Comparison of ENCODE assay signal across 19 mouse cellular contexts in genomic region chr4:62999916-63000315, GRCm38 (mm10). TPM values are rescaled to one million over a fixed set of nuclear protein-coding genes. Genes with fewer than 3 reads are reported as not detected.
DNase-seq lines count a peak whose midpoint lies in the region; ATAC-seq and TF ChIP-seq lines count a peak whose summit lies in the region.
"Had no signal": no experiment of that assay in that cellular context is flagged by ENCODE, and none has a peak within 500 bp of the region (broad histone marks: within the 10 kb centered on the region; RNA-seq: fewer than 3 reads in every experiment).

No protein-coding gene starts in this region.

- no peak overlapping the region for H3K4me3 ChIP-seq in embryonic facial prominence, embryonic 15.5 days (replicated peaks)
- no peak overlapping the region for H3K4me3 ChIP-seq in embryonic facial prominence, embryonic 10.5 days
- no peak overlapping the region for H3K4me3 ChIP-seq in heart, embryonic 15.5 days
- no peak overlapping the region for H3K4me3 ChIP-seq in liver, adult 2 months (ENCODE audit: insufficient read depth, low read depth, low read length)
- no peak overlapping the region for H3K4me3 ChIP-seq in stomach, embryonic 15.5 days (replicated peaks)
- no peak overlapping the region for H3K4me3 ChIP-seq in stomach, postnatal 0 days (ENCODE audit: low read depth, low read length)
- H3K4me3 ChIP-seq: limb, embryonic 13.5 days; midbrain, embryonic 10.5 days; myocyte had no signal

- 0 out of 2 replicates have a peak, but pooled peaks cover 4% of the 10 kb centered on the region for H3K36me3 ChIP-seq in embryonic facial prominence, embryonic 15.5 days
- H3K36me3 ChIP-seq in embryonic facial prominence, embryonic 10.5 days (replicated peaks), result peaks cover 37% of the 10 kb centered on the region
- no peaks in the 10 kb centered on the region for H3K36me3 ChIP-seq in heart, embryonic 15.5 days
- H3K36me3 ChIP-seq in liver, adult 2 months (ENCODE audit: control insufficient read depth, insufficient read depth, low read length), result no peaks in the 10 kb centered on the region
- H3K36me3 ChIP-seq in stomach, embryonic 15.5 days, result no peaks in the 10 kb centered on the region
- H3K36me3 ChIP-seq in stomach, postnatal 0 days (ENCODE audit: control insufficient read depth, insufficient read depth, low read length), result no peaks in the 10 kb centered on the region; the same call in 1 of the 2 replicates
- H3K36me3 ChIP-seq: G1E had no signal

- ATAC-seq in embryonic facial prominence, embryonic 15.5 days (ENCODE audit: insufficient number of reproducible peaks, low FRiP score, low TSS enrichment, low read depth), result no peak
- ATAC-seq in heart, embryonic 15.5 days (replicated peaks; ENCODE audit: insufficient number of reproducible peaks, insufficient read depth, low FRiP score, low read depth), result no peak
- no peak for ATAC-seq in stomach, embryonic 15.5 days (ENCODE audit: insufficient read depth, low FRiP score, low read depth)
- no peak for ATAC-seq in stomach, postnatal 0 days (ENCODE audit: low FRiP score, low TSS enrichment)
- ATAC-seq: CD4-positive, CD25-positive, alpha-beta regulatory T cell, adult 4 months had no signal

- TF ChIP-seq EP300 in stomach, postnatal 0 days (optimal IDR thresholded peaks at IDR 0.05), result no peak

- H3K4me2 ChIP-seq in embryonic facial prominence, embryonic 15.5 days (replicated peaks), result no peak overlapping the region
- H3K4me2 ChIP-seq in heart, embryonic 15.5 days, result no peak overlapping the region
- H3K4me2 ChIP-seq in stomach, embryonic 15.5 days, result no peak overlapping the region
- H3K4me2 ChIP-seq in stomach, postnatal 0 days (replicated peaks; ENCODE audit: low read depth), result no peak overlapping the region
- H3K4me2 ChIP-seq: limb, embryonic 13.5 days had no signal

- no peaks in the 10 kb centered on the region for H3K79me2 ChIP-seq in liver, adult 2 months (ENCODE audit: control insufficient read depth, insufficient read depth, low read length)

- H3K9ac ChIP-seq in embryonic facial prominence, embryonic 15.5 days, result no peak overlapping the region
- no peak overlapping the region for H3K9ac ChIP-seq in heart, embryonic 15.5 days
- H3K9ac ChIP-seq in liver, adult 2 months (ENCODE audit: low read depth, low read length), result no peak overlapping the region
- H3K9ac ChIP-seq in stomach, embryonic 15.5 days, result no peak overlapping the region
- no peak overlapping the region for H3K9ac ChIP-seq in stomach, postnatal 0 days (ENCODE audit: low read length)
- H3K9ac ChIP-seq: limb, embryonic 13.5 days had no signal

- H3K27ac ChIP-seq in embryonic facial prominence, embryonic 15.5 days (replicated peaks), result 0 out of 2 replicates have a peak overlapping the region, but pooled peaks have one; percentile 87
- H3K27ac ChIP-seq in embryonic facial prominence, embryonic 10.5 days (replicated peaks), result no peak overlapping the region
- peak overlapping the region; percentile 93 for H3K27ac ChIP-seq in heart, embryonic 15.5 days
- no peak overlapping the region for H3K27ac ChIP-seq in liver, adult 2 months (replicated peaks; ENCODE audit: insufficient read depth, low read depth, low read length)
- 0 out of 2 replicates have a peak overlapping the region, but pooled peaks have one; percentile 6 for H3K27ac ChIP-seq in stomach, embryonic 15.5 days
- H3K27ac ChIP-seq in stomach, postnatal 0 days (replicated peaks), result no peak overlapping the region
- H3K27ac ChIP-seq: midbrain, embryonic 10.5 days had no signal

- no peak for TF ChIP-seq POLR2A in liver, adult 2 months (IDR thresholded peaks at IDR 0.05; ENCODE audit: extremely low read depth, insufficient read depth, low read length)

- 77% methylated on average over 7 of the region's 7 CpGs for WGBS in embryonic facial prominence, embryonic 15.5 days
- 88% methylated on average over 7 of the region's 7 CpGs for WGBS in embryonic facial prominence, embryonic 10.5 days
- WGBS in heart, embryonic 15.5 days, result 50% methylated on average over 7 of the region's 7 CpGs
- WGBS in liver, adult 2 months, result 25% methylated on average over 7 of the region's 7 CpGs
- WGBS in stomach, embryonic 15.5 days, result 68% methylated on average over 7 of the region's 7 CpGs
- 64% methylated on average over 7 of the region's 7 CpGs for WGBS in stomach, postnatal 0 days

- H3K9me3 ChIP-seq in embryonic facial prominence, embryonic 15.5 days (replicated peaks), result no peaks in the 10 kb centered on the region
- peaks cover 4% of the 10 kb centered on the region; the same call in 1 of the 2 replicates for H3K9me3 ChIP-seq in embryonic facial prominence, embryonic 10.5 days
- H3K9me3 ChIP-seq in heart, embryonic 15.5 days (replicated peaks), result no peaks in the 10 kb centered on the region
- no peaks in the 10 kb centered on the region for H3K9me3 ChIP-seq in stomach, embryonic 15.5 days
- H3K9me3 ChIP-seq in stomach, postnatal 0 days (ENCODE audit: control insufficient read depth, low read length), result no peaks in the 10 kb centered on the region

- no peak for TF ChIP-seq CTCF in liver, adult 2 months (IDR thresholded peaks at IDR 0.05; ENCODE audit: low read depth, low read length)
- TF ChIP-seq CTCF in stomach, postnatal 0 days (IDR thresholded peaks at IDR 0.05; ENCODE audit: low read depth), result no peak

- no peaks in the 10 kb centered on the region for H3K27me3 ChIP-seq in embryonic facial prominence, embryonic 15.5 days
- H3K27me3 ChIP-seq in embryonic facial prominence, embryonic 10.5 days (replicated peaks; ENCODE audit: low read depth, poor library complexity, severe bottlenecking), result no peaks in the 10 kb centered on the region
- no peaks in the 10 kb centered on the region for H3K27me3 ChIP-seq in heart, embryonic 15.5 days
- H3K27me3 ChIP-seq in liver, adult 2 months (ENCODE audit: control insufficient read depth, insufficient read depth, low read length), result no peaks in the 10 kb centered on the region
- H3K27me3 ChIP-seq in stomach, embryonic 15.5 days (replicated peaks), result no peaks in the 10 kb centered on the region
- H3K27me3 ChIP-seq in stomach, postnatal 0 days (ENCODE audit: control insufficient read depth, insufficient read depth, low read length), result no peaks in the 10 kb centered on the region
- H3K27me3 ChIP-seq: limb, embryonic 13.5 days had no signal

- H3K4me1 ChIP-seq in embryonic facial prominence, embryonic 15.5 days, result peaks cover 39% of the 10 kb centered on the region
- H3K4me1 ChIP-seq in embryonic facial prominence, embryonic 10.5 days, result peaks cover 25% of the 10 kb centered on the region
- H3K4me1 ChIP-seq in heart, embryonic 15.5 days (replicated peaks), result peaks cover 42% of the 10 kb centered on the region
- H3K4me1 ChIP-seq in liver, adult 2 months (ENCODE audit: control insufficient read depth, insufficient read depth, low read length), result peaks cover 4% of the 10 kb centered on the region; the same call in 1 of the 2 replicates
- H3K4me1 ChIP-seq in stomach, embryonic 15.5 days, result peaks cover 34% of the 10 kb centered on the region
- peaks cover 20% of the 10 kb centered on the region; the same call in 1 of the 2 replicates for H3K4me1 ChIP-seq in stomach, postnatal 0 days (replicated peaks; ENCODE audit: control insufficient read depth, insufficient read depth)

- no peak for DNase-seq in embryonic facial prominence, embryonic 10.5 days (ENCODE audit: low spot score)
- no peak for DNase-seq in heart, adult 18-20 months
- DNase-seq in liver, adult 2 months (ENCODE audit: extremely low read depth, low read depth, low spot score), result peak; percentile 7
- DNase-seq in liver, result no peak
- no peak for DNase-seq in stomach, postnatal 0 days (ENCODE audit: low spot score)
- DNase-seq: cerebellum, postnatal 10 days; gastrocnemius, postnatal 25 days; kidney, adult 18-20 months; kidney, postnatal 4 days; lung, postnatal 4 days; right cerebral cortex, postnatal 4 days had no signal

RNA-seq across cellular contexts. Expression of gene Zfp618, which starts 34.5 kb away (rescaled TPM):
- 16.6 and 22.7 TPM in 2 replicates for polyA plus RNA-seq in embryonic facial prominence, embryonic 15.5 days (2015; fragmentation: Nextera tagmentation; extraction: Ambion mirVana)
- 23.0 and 26.9 TPM in 2 replicates for polyA plus RNA-seq in embryonic facial prominence, embryonic 10.5 days (2016; fragmentation: Nextera tagmentation; extraction: Ambion mirVana)
- 7.6 and 11.9 TPM in 2 replicates for polyA plus RNA-seq in heart, embryonic 15.5 days (2015; fragmentation: Nextera tagmentation; extraction: Ambion mirVana)
- under 1 TPM; 0.20 to 0.23 TPM for total RNA-seq in heart, adult 18-20 months (2021)
- total RNA-seq in liver, adult 2 months (2014; rRNA removed), result 0.18 and 0.47 TPM in 2 replicates
- polyA plus RNA-seq in liver, adult 2 months (2012; rRNA removed), result 0.29 and 0.73 TPM in 2 replicates
- polyA plus RNA-seq in stomach, embryonic 15.5 days (2015; fragmentation: Nextera tagmentation; extraction: Ambion mirVana), result 17.0 and 21.2 TPM in 2 replicates
- polyA plus RNA-seq in stomach, postnatal 0 days (2015; fragmentation: Nextera tagmentation; extraction: Ambion mirVana), result 5.8 and 6.7 TPM in 2 replicates
- polyA plus RNA-seq: G1E, myocyte had no signal

Comparison
In these comparisons a context has a peak if more than half of its experiments do, and no peak if none do; other contexts are left out.
1. H3K27ac ChIP-seq: peak in embryonic facial prominence, embryonic 15.5 days (single experiment), heart, embryonic 15.5 days (single experiment) and stomach, embryonic 15.5 days (single experiment); none in embryonic facial prominence, embryonic 10.5 days (single experiment), liver, adult 2 months (single experiment) and stomach, postnatal 0 days (single experiment).